Mouse (Mus musculus) urinary bladder, postnatal 10 days (tissue): ENCODE measurements around the gene Spp1.
"Not testable (repeated sequence)": the region's sequence is repeated elsewhere in the genome, so short reads cannot be mapped to it uniquely, and the experiment has no call there.

Experiments used
- DNase-seq: peaks from one replicate; pipeline ENCODE4 v3.0.0; 2022; ENCODE audit warnings: low spot score

Gene Spp1

GRCm38 (mm10) chr5:104433968-104434565, 851 bp upstream of the Spp1 start:
- no peak for DNase-seq

GRCm38 (mm10) chr5:104436406-104437076, 1.6 kb downstream of the Spp1 start:
- no peak for DNase-seq

- no peak for DNase-seq
Observed at GRCm38 (mm10) chr5:104442396-104442795, 7.5 kb downstream of the Spp1 start.

- DNase-seq, result no peak
Observed at GRCm38 (mm10) chr5:104442850-104443249, 7.9 kb downstream of the Spp1 start.

GRCm38 (mm10) chr5:104446156-104446555, 11.2 kb downstream of the Spp1 start:
- DNase-seq, result no peak

GRCm38 (mm10) chr5:104448346-104448745, 13.4 kb downstream of the Spp1 start:
- DNase-seq, result not testable (repeated sequence)

- no peak for DNase-seq
Observed at GRCm38 (mm10) chr5:104449491-104449890, 14.6 kb downstream of the Spp1 start.

- no peak for DNase-seq
Observed at GRCm38 (mm10) chr5:104453075-104453474, 18.2 kb downstream of the Spp1 start.

GRCm38 (mm10) chr5:104454564-104454963, 19.6 kb downstream of the Spp1 start:
- DNase-seq, result no peak

- peak; percentile 35 for DNase-seq
Observed at GRCm38 (mm10) chr5:104458832-104459705, 24.2 kb downstream of the Spp1 start, which contains the start of gene Pkd2. Pkd2 (plus strand) TSS chr5:104459450.

- DNase-seq, result no peak
Observed at GRCm38 (mm10) chr5:104459706-104460455, 25.0 kb downstream of the Spp1 start.

GRCm38 (mm10) chr5:104460456-104460838, 25.5 kb downstream of the Spp1 start:
- no peak for DNase-seq

- no peak for DNase-seq
Observed at GRCm38 (mm10) chr5:104460856-104461255, 25.9 kb downstream of the Spp1 start.

GRCm38 (mm10) chr5:104465279-104465678, 30.4 kb downstream of the Spp1 start:
- no peak for DNase-seq

- no peak for DNase-seq
Observed at GRCm38 (mm10) chr5:104465731-104466130, 30.8 kb downstream of the Spp1 start.

- DNase-seq, result no peak
Observed at GRCm38 (mm10) chr5:104466816-104467215, 31.9 kb downstream of the Spp1 start.

- no peak for DNase-seq
Observed at GRCm38 (mm10) chr5:104468586-104468985, 33.7 kb downstream of the Spp1 start.

- no peak for DNase-seq
Observed at GRCm38 (mm10) chr5:104470981-104471391, 36.1 kb downstream of the Spp1 start.

- DNase-seq, result no peak
Observed at GRCm38 (mm10) chr5:104472371-104472770, 37.5 kb downstream of the Spp1 start.

- no peak for DNase-seq
Observed at GRCm38 (mm10) chr5:104480367-104480766, 45.4 kb downstream of the Spp1 start.

GRCm38 (mm10) chr5:104482856-104483255, 47.9 kb downstream of the Spp1 start:
- DNase-seq, result no peak
